Mouse (Mus musculus): ENCODE results near the gene Pigf.
A peak's percentile ranks its signal among the peaks of the same experiment; 100 is the strongest.
"Not testable (repeated sequence)": the region's sequence is repeated elsewhere in the genome, so short reads cannot be mapped to it uniquely, and the experiment has no call there.

The Pigf gene

GRCm38 (mm10) chr17:87025269-87025949, at the start of gene Pigf, which contains the start of gene Cript:
Pigf (minus strand) TSS chr17:87025406.
Cript (plus strand) TSS chr17:87025550.
- peak; percentile 98 for DNase-seq

- DNase-seq = no peak
These were observed 48.3 kb upstream of the Pigf start for GRCm38 (mm10) chr17:87073470-87073869.

- no peak for DNase-seq
These were observed 47.7 kb upstream of the Pigf start for GRCm38 (mm10) chr17:87072766-87073440.

GRCm38 (mm10) chr17:87072183-87072582, 47.0 kb upstream of the Pigf start:
- DNase-seq = not testable (repeated sequence)

GRCm38 (mm10) chr17:87068997-87069396, 43.8 kb upstream of the Pigf start:
- no peak for DNase-seq

GRCm38 (mm10) chr17:87063969-87064368, 38.8 kb upstream of the Pigf start:
- no peak for DNase-seq

- DNase-seq = no peak
These were observed 38.3 kb upstream of the Pigf start for GRCm38 (mm10) chr17:87063461-87063860.

- DNase-seq = no peak
These were observed 37.4 kb upstream of the Pigf start for GRCm38 (mm10) chr17:87062639-87063038.

GRCm38 (mm10) chr17:87057486-87058266, 32.5 kb upstream of the Pigf start:
- no peak for DNase-seq

- DNase-seq = no peak
These were observed 31.6 kb upstream of the Pigf start for GRCm38 (mm10) chr17:87056761-87057160.

GRCm38 (mm10) chr17:87055663-87056062, 30.5 kb upstream of the Pigf start:
- no peak for DNase-seq

GRCm38 (mm10) chr17:87055051-87055459, 29.8 kb upstream of the Pigf start:
- peak; percentile 84 for DNase-seq

- DNase-seq = no peak
These were observed 28.7 kb upstream of the Pigf start for GRCm38 (mm10) chr17:87053921-87054320.

- no peak for DNase-seq
These were observed 27.2 kb upstream of the Pigf start for GRCm38 (mm10) chr17:87052432-87052831.

- no peak for DNase-seq
These were observed 26.4 kb upstream of the Pigf start for GRCm38 (mm10) chr17:87051652-87052051.

- peak; percentile 57 for DNase-seq
These were observed 25.4 kb upstream of the Pigf start for GRCm38 (mm10) chr17:87050469-87051175.

GRCm38 (mm10) chr17:87049696-87050095, 24.5 kb upstream of the Pigf start:
- DNase-seq = no peak

- DNase-seq = no peak
These were observed 19.6 kb upstream of the Pigf start for GRCm38 (mm10) chr17:87044796-87045195.

- DNase-seq = peak; percentile 89
These were observed 19.2 kb upstream of the Pigf start for GRCm38 (mm10) chr17:87044364-87044763.

GRCm38 (mm10) chr17:87041739-87042138, 16.5 kb upstream of the Pigf start:
- peak; percentile 47 for DNase-seq

- DNase-seq = no peak
These were observed 13.3 kb upstream of the Pigf start for GRCm38 (mm10) chr17:87038496-87038895.

- DNase-seq = no peak
These were observed 11.2 kb upstream of the Pigf start for GRCm38 (mm10) chr17:87036141-87037073.
